Mouse (Mus musculus) midbrain, embryonic 11.5 days (tissue): ENCODE measurements around the gene Cnih3. TPM values are rescaled to one million over a fixed set of nuclear protein-coding genes. Genes with fewer than 3 reads are reported as not detected.

Experiments
- ATAC-seq: fragments of 200-750 bp; cut with Nextera tagmentation; 2 replicates; pipeline ENCODE4 v1.8.0; 2017; ENCODE audit warnings: moderate TSS enrichment, moderate library complexity; ENCODE audit not compliant: low FRiP score
- DNase-seq: peaks from one replicate; pipeline ENCODE4 v3.0.0; 2015; ENCODE audit warnings: low spot score; ENCODE audit errors: missing footprints
- H3K27ac ChIP-seq: fragments of 300-500 bp; sonication (generic); 2 replicates; pipeline ENCODE4 v1.5.1; 2014; ENCODE audit warnings: low read depth, low read length
- H3K27me3 ChIP-seq: fragments of 300-500 bp; sonication (generic); 2 replicates; pipeline ENCODE4 v1.6.1; 2014; ENCODE audit warnings: mild to moderate bottlenecking, low read length, moderate library complexity, mixed read lengths; ENCODE audit not compliant: control insufficient read depth, insufficient read depth
- H3K36me3 ChIP-seq: fragments of 300-500 bp; sonication (generic); 2 replicates; pipeline ENCODE4 v1.6.1; 2014; ENCODE audit warnings: mild to moderate bottlenecking, low read length, moderate library complexity, mixed read lengths; ENCODE audit not compliant: control insufficient read depth, insufficient read depth
- H3K4me1 ChIP-seq: fragments of 300-500 bp; sonication (generic); 2 replicates; pipeline ENCODE4 v1.6.1; 2014; ENCODE audit warnings: low read length; ENCODE audit not compliant: control insufficient read depth, insufficient read depth
- H3K4me2 ChIP-seq: fragments of 300-500 bp; sonication (generic); 2 replicates; pipeline ENCODE4 v1.6.1; 2014; ENCODE audit warnings: mild to moderate bottlenecking, moderate library complexity
- H3K4me3 ChIP-seq: fragments of 300-500 bp; sonication (generic); 2 replicates; pipeline ENCODE4 v1.5.1; 2014; ENCODE audit warnings: low read depth, low read length
- H3K9ac ChIP-seq: fragments of 300-500 bp; sonication (generic); 2 replicates; pipeline ENCODE4 v1.6.1; 2014; ENCODE audit warnings: low read length
- H3K9me3 ChIP-seq: fragments of 300-500 bp; sonication (generic); 2 replicates; pipeline ENCODE4 v1.6.1; 2016; ENCODE audit warnings: low read length; ENCODE audit not compliant: control insufficient read depth
- WGBS: fragments of 180-500 bp; shearing (Covaris S2); extraction: QIAGEN DNeasy Blood & Tissue Kit; methylation state at CpG from one replicate; pipeline ENCODE4 v1.1.7; 2014; 5-methylcytosine and 5-hydroxymethylcytosine counted together
- polyA plus RNA-seq: library from polyadenylated mRNA; unstranded; fragments of >200 nt; fragmentation: Nextera tagmentation; extraction: Ambion mirVana; gene quantifications from 2 replicates; pipeline ENCODE4 v1.2.1, GENCODE M21; 2014

The Cnih3 gene
- 1.2 and 1.3 TPM in 2 replicates for polyA plus RNA-seq

- H3K9ac ChIP-seq: peak within 1 kb of the TSS; percentile 74
- peak; percentile 93 for DNase-seq
- ATAC-seq: peak; percentile 90
- peak within 1 kb of the TSS; percentile 99 for H3K4me2 ChIP-seq
- no peak within 1 kb of the TSS for H3K27ac ChIP-seq
- no peaks in the 10 kb centered on the region for H3K36me3 ChIP-seq
- WGBS: under 1% methylated on average over 74 of the region's 78 CpGs
- H3K4me3 ChIP-seq: peak within 1 kb of the TSS; percentile 50
- H3K9me3 ChIP-seq: no peaks in the 10 kb centered on the region
- H3K4me1 ChIP-seq: no peaks in the 10 kb centered on the region
- H3K27me3 ChIP-seq: peaks cover 39% of the 10 kb centered on the region
Observed at GRCm38 (mm10) chr1:181352367-181353199, at the start of gene Cnih3. Gene Cnih3, plus strand, starts transcription at chr1:181352628.

- DNase-seq (no peak), ATAC-seq (no peak)
- 79% methylated on average over 3 of the region's 3 CpGs for WGBS
Observed at GRCm38 (mm10) chr1:181307981-181308380, 44.4 kb upstream of the Cnih3 start.

DNA sequence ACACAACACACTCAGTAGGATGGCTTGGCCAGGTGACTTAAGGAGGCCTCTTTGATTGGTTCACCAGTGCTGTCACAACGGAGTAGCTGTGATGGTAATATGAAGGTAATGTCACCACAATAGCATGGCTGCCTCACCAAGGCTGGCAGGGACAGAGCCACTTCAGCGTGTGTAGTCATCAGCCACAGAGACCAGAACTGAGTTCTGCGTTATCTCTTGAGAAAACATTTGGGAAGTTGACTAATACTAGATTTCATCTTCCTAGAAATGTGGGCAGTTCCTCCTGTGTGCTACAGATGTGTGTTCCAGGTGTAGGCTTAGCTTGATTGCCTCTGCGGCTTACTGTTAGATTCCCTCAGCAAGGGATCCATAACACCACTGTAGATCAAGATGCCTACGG lies 41.7 kb upstream of the Cnih3 start:
- Histone ChIP-seq H3K4me3 (no peak overlapping the region), H3K27ac (no peak overlapping the region), H3K9ac (no peak overlapping the region), H3K4me1 (no peaks in the 10 kb centered on the region), H3K36me3 (no peaks in the 10 kb centered on the region), H3K4me2 (no peak overlapping the region), H3K27me3 (no peaks in the 10 kb centered on the region), H3K9me3 (no peaks in the 10 kb centered on the region)
- 92% methylated on average over 5 of the region's 5 CpGs for WGBS
- ATAC-seq (no peak), DNase-seq (no peak)

More at GRCm38 (mm10) chr1:181307981-181308380, 44.4 kb upstream of the Cnih3 start:
- no peaks in the 10 kb centered on the region for H3K9me3 ChIP-seq
- no peaks in the 10 kb centered on the region for H3K4me1 ChIP-seq
- no peak overlapping the region for H3K4me3 ChIP-seq
- H3K4me2 ChIP-seq: no peak overlapping the region
- no peaks in the 10 kb centered on the region for H3K36me3 ChIP-seq
- H3K27ac ChIP-seq: no peak overlapping the region
- no peaks in the 10 kb centered on the region for H3K27me3 ChIP-seq
- no peak overlapping the region for H3K9ac ChIP-seq

DNA sequence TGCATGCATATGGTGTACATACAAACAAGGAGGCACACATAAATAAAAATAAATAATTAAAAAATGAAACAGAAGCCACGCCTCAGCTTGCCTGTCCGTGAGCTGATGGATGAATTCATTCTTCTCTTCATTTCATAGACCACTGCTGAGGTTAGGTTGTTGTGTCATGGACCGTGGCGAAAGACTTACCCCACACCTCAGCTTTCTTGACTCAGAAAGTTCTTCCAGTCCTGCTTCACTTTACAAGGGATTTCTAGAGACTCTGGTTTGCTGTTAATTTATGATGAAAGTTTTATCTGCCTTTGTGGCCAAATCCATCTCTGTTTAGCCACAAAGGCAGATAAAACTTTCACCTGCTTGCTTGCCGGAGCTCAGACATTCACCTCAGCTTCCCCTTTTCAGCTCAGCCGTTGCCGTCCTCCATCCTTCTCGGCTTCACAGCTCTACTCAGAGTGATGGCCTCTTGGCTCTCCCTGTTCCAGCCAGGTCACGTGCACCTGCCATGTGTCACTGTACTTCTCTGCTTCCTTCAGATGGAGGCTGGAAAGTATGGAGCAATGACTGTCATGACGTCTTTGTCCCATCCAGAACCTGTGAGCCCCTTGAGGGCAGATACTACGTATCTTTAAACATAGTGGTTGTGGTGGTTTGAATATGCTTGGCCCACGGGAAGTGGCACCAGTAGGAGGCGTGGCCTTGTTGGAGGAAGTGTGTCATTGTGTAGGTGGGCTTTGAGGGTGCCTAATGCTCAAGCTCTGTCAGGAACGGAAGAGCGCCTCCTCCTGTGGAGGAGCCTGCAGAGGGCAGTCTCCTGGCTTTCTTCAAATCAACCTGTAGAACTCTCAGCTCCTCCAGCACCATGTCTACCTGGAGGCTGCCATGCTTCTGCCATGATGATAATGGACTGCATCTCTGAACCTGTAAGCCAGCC lies 40.0 kb upstream of the Cnih3 start:
- ATAC-seq: no peak
- Histone ChIP-seq H3K4me2 (no peak overlapping the region), H3K36me3 (no peaks in the 10 kb centered on the region), H3K9ac (no peak overlapping the region), H3K4me3 (no peak overlapping the region), H3K27ac (no peak overlapping the region), H3K9me3 (no peaks in the 10 kb centered on the region), H3K27me3 (no peaks in the 10 kb centered on the region), H3K4me1 (no peaks in the 10 kb centered on the region)
- WGBS: 92% methylated on average over 15 of the region's 15 CpGs
- DNase-seq: no peak

DNA sequence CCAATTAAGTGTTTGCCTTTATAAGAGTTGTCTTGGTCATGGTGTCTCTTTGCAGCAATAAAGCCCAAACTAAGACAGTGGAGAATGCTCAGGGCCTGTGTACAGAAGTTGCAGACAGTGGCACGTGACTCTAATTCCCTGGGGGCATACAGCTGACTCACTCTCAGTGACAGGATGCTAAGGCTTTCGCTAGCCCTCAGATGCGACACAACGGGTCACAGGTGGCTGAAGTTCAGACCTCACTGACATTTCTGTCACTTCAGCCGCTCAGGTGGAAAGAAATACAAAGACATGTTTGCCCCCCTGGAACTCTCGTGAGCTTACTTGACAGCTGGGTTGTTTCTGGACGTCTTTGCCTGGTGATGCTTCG lies 39.4 kb upstream of the Cnih3 start:
- no peak overlapping the region for H3K4me2 ChIP-seq
- H3K9me3 ChIP-seq: no peaks in the 10 kb centered on the region
- H3K27me3 ChIP-seq: no peaks in the 10 kb centered on the region
- 89% methylated on average over 8 of the region's 8 CpGs for WGBS
- no peak for ATAC-seq
- no peak overlapping the region for H3K9ac ChIP-seq
- no peak for DNase-seq
- no peaks in the 10 kb centered on the region for H3K4me1 ChIP-seq
- H3K4me3 ChIP-seq: no peak overlapping the region
- no peaks in the 10 kb centered on the region for H3K36me3 ChIP-seq
- no peak overlapping the region for H3K27ac ChIP-seq

DNA sequence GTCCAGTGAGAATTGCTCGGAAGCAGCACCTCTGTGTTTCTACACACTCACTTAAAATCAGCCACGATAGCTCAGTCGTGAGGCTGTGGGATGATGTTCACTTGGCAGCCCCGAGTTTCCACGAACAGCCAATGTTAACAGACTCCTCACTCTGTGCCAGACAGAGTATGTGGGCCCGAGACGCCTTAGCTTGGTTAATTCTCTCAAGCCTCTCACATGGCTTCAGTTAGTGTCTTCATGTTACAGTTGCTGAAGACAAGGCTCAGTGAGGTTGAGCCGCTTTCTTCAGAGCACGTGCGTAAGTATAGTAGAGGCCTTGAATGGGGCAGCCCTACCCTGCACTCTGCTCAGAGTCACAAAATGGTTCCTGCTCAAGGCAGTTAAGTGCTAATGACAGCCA lies 38.1 kb upstream of the Cnih3 start:
- DNase-seq (no peak), ATAC-seq (no peak)
- Histone ChIP-seq H3K36me3 (no peaks in the 10 kb centered on the region), H3K27ac (no peak overlapping the region), H3K27me3 (no peaks in the 10 kb centered on the region), H3K9ac (no peak overlapping the region), H3K4me2 (no peak overlapping the region), H3K4me1 (no peaks in the 10 kb centered on the region), H3K9me3 (no peaks in the 10 kb centered on the region), H3K4me3 (no peak overlapping the region)
- WGBS: 92% methylated on average over 10 of the region's 10 CpGs

- 94% methylated on average over 3 of the region's 3 CpGs for WGBS
- ATAC-seq: no peak
- no peaks in the 10 kb centered on the region for H3K9me3 ChIP-seq
Observed at GRCm38 (mm10) chr1:181315350-181315749, 37.1 kb upstream of the Cnih3 start.

DNA sequence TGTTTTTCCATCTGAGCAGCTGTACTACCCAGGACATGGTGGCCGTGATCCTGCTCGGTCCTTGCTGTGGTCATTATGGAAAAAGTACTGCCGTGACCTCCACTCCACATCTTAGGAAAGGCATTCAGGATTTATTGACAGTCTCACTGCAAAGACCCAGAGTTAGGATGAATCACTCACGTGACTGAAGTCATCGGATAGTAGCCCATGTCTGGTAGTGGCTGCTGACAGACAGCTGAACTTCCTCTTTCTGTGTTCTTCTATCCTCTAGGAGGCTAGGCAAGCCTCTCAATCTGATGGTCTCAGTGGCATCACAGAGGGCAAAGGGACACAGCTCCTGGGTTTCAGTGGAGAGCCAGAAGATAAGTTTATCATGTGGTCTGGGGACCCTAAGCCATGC lies 35.9 kb upstream of the Cnih3 start:
- DNase-seq: no peak
- no peaks in the 10 kb centered on the region for H3K9me3 ChIP-seq
- H3K9ac ChIP-seq: no peak overlapping the region
- H3K4me2 ChIP-seq: no peak overlapping the region
- no peaks in the 10 kb centered on the region for H3K27me3 ChIP-seq
- no peak for ATAC-seq
- H3K4me1 ChIP-seq: no peaks in the 10 kb centered on the region
- WGBS: 90% methylated on average over 5 of the region's 5 CpGs
- no peak overlapping the region for H3K4me3 ChIP-seq
- H3K27ac ChIP-seq: no peak overlapping the region
- H3K36me3 ChIP-seq: no peaks in the 10 kb centered on the region

More at GRCm38 (mm10) chr1:181315350-181315749, 37.1 kb upstream of the Cnih3 start:
- Histone ChIP-seq H3K36me3 (no peaks in the 10 kb centered on the region), H3K4me2 (no peak overlapping the region), H3K27me3 (no peaks in the 10 kb centered on the region), H3K4me3 (no peak overlapping the region), H3K4me1 (no peaks in the 10 kb centered on the region), H3K9ac (no peak overlapping the region), H3K27ac (no peak overlapping the region)
- DNase-seq: no peak

DNA sequence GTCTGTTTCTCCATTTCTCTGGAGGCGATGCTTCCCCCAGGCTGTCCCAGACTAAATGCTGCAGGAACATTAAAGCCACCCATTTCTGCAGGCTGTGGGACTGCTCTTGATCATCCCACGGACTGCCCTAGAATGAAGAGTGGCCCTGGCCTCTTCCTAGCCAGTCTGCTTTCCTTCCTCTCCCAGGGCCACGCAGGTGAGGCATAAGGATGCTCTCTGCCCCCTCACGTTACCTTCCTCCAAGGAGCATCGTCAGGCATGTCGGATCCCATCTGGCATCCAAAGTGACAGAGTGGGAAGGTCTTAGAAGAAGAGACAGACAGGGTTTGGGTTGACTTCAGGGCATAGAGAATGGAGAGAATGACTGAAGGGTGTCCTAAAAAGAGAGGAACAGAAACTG lies 33.0 kb upstream of the Cnih3 start:
- H3K27me3 ChIP-seq: no peaks in the 10 kb centered on the region
- WGBS: 86% methylated on average over 6 of the region's 6 CpGs
- ATAC-seq (no peak), DNase-seq (no peak)
- no peak overlapping the region for H3K27ac ChIP-seq
- no peaks in the 10 kb centered on the region for H3K4me1 ChIP-seq
- H3K4me3 ChIP-seq: no peak overlapping the region
- no peak overlapping the region for H3K9ac ChIP-seq
- no peaks in the 10 kb centered on the region for H3K36me3 ChIP-seq
- H3K9me3 ChIP-seq: no peaks in the 10 kb centered on the region
- H3K4me2 ChIP-seq: no peak overlapping the region
